Mouse (Mus musculus) ES-E14 (cell line): ENCODE measurements around the gene Meig1. TPM values are rescaled to one million over a fixed set of nuclear protein-coding genes. Genes with fewer than 3 reads are reported as not detected.
A peak's percentile ranks its signal among the peaks of the same experiment; 100 is the strongest.

Experiments used
- DNase-seq: peaks from one replicate; pipeline ENCODE4 v3.0.0-alpha.2; 2013; ENCODE audit warnings: low read depth, low spot score
- H3K27ac ChIP-seq: 2 replicates; pipeline ENCODE4 v1.5.1; 2012; ENCODE audit warnings: low read depth, mild to moderate bottlenecking, low read length, moderate library complexity, mixed read lengths; ENCODE audit not compliant: poor library complexity, insufficient read depth, severe bottlenecking
- H3K36me3 ChIP-seq: 2 replicates; pipeline ENCODE4 v1.6.1; 2012; ENCODE audit warnings: mild to moderate bottlenecking, low read length, moderate library complexity, mixed read lengths; ENCODE audit not compliant: control insufficient read depth, poor library complexity, insufficient read depth, severe bottlenecking
- H3K4me1 ChIP-seq, 2 experiments: fragments of 150-350 bp in 1 of 2; sonication (generic) in 1 of 2; 2 replicates each; pipeline ENCODE4 v1.6.1; 2012; ENCODE audit warnings: low read length in 2 of 2, mild to moderate bottlenecking in 1 of 2, mixed read lengths in 1 of 2; ENCODE audit not compliant: control insufficient read depth in 2 of 2, insufficient read depth in 2 of 2, poor library complexity in 1 of 2
- H3K4me3 ChIP-seq, 2 experiments: fragments of 150-350 bp in 1 of 2; sonication (generic) in 1 of 2; 2 replicates each; pipeline ENCODE4 v1.5.1; 2012; ENCODE audit warnings: low read length in 2 of 2, low read depth in 1 of 2, mild to moderate bottlenecking in 1 of 2, mixed read lengths in 1 of 2; ENCODE audit not compliant: insufficient read depth in 1 of 2, poor library complexity in 1 of 2, severe bottlenecking in 1 of 2
- H3K9ac ChIP-seq: 2 replicates; pipeline ENCODE4 v1.6.1; 2012; ENCODE audit warnings: low read depth, mild to moderate bottlenecking, low read length, mixed read lengths; ENCODE audit not compliant: poor library complexity, insufficient read depth, severe bottlenecking
- H3K9me3 ChIP-seq: fragments of 150-350 bp; sonication (generic); 2 replicates; pipeline ENCODE4 v1.6.1; 2012; ENCODE audit warnings: low read depth, mild to moderate bottlenecking, low read length; ENCODE audit not compliant: control insufficient read depth, insufficient read depth
- CHD2 ChIP-seq: IDR thresholded peaks from 2 replicates; pipeline ENCODE4 v1.6.1; 2014; ENCODE audit warnings: mild to moderate bottlenecking, low read depth, low read length, inconsistent platforms
- HCFC1 ChIP-seq: IDR thresholded peaks from 2 replicates; pipeline ENCODE4 v1.6.1; 2012; ENCODE audit warnings: low read length, inconsistent platforms, borderline replicate concordance; ENCODE audit not compliant: insufficient read depth
- MAFK ChIP-seq: IDR thresholded peaks from 2 replicates; pipeline ENCODE4 v1.6.1; 2014; ENCODE audit warnings: mild to moderate bottlenecking, low read depth, low read length, inconsistent platforms; ENCODE audit not compliant: insufficient read depth
- ZC3H11A ChIP-seq: IDR thresholded peaks from 2 replicates; pipeline ENCODE4 v1.6.1; 2012; ENCODE audit warnings: low read depth, mild to moderate bottlenecking, inconsistent platforms, low read length, borderline replicate concordance
- ZNF384 ChIP-seq: IDR thresholded peaks from 2 replicates; pipeline ENCODE4 v1.6.1; 2012; ENCODE audit warnings: low read depth, low read length, inconsistent platforms
- in situ Hi-C, 2 experiments: fragments of 600-800 bp; cut with MboI; formaldehyde crosslinking; loops; one replicate each; pipeline ENCODE4 v1.15.1; 2025; ENCODE audit warnings: low sequenced_read_pairs in 2 of 2, inconsistent platforms in 1 of 2; ENCODE audit not compliant: unreplicated experiment in 2 of 2
- total RNA-seq: library from RNA; depleted of rRNA; stranded (reverse); fragments of 300-350 nt; gene quantifications from 2 replicates; pipeline ENCODE4 v1.2.3, GENCODE M21; 2012

Meig1 gene
- total RNA-seq, 1 experiment = not detected

- peak; percentile 82 for DNase-seq
- TF ChIP-seq CHD2 (0 out of 2 replicates have a peak, but pooled peaks have one; percentile 50), MAFK (no peak), HCFC1 (no peak)
- Histone ChIP-seq H3K4me1 (peaks cover 5 to 7% of the 10 kb centered on the region in 2 experiments), H3K9me3 (no peaks in the 10 kb centered on the region), H3K36me3 (no peaks in the 10 kb centered on the region), H3K9ac (peak within 1 kb of the TSS; percentile 77), H3K27ac (no peak within 1 kb of the TSS), H3K4me3 (peak within 1 kb of the TSS; percentile 79 to 95)
- in situ Hi-C loops = no loop called here
These were observed 1.6 kb upstream of the Meig1 start, which contains the start of gene Dclre1c for GRCm38 (mm10) chr2:3423841-3424578. Gene Dclre1c (plus strand): TSS chr2:3424131.

GRCm38 (mm10) chr2:3420157-3420556, 2.3 kb downstream of the Meig1 start:
- Histone ChIP-seq H3K4me1 (peaks cover 5 to 10% of the 10 kb centered on the region in 2 experiments; a peak in 3 of 4 replicates), H3K27ac (no peak overlapping the region), H3K9me3 (no peaks in the 10 kb centered on the region), H3K36me3 (no peaks in the 10 kb centered on the region), H3K9ac (no peak overlapping the region), H3K4me3 (no peak overlapping the region)
- TF ChIP-seq MAFK (no peak), CHD2 (no peak), HCFC1 (no peak), ZNF384 (no peak), ZC3H11A (no peak)
- in situ Hi-C loops = no loop called here
- DNase-seq = no peak

- H3K9me3 ChIP-seq = no peaks in the 10 kb centered on the region
- H3K36me3 ChIP-seq = no peaks in the 10 kb centered on the region
- peak overlapping the region; percentile 9; the same call in 1 of the 2 replicates for H3K9ac ChIP-seq
- peaks cover 5 to 7% of the 10 kb centered on the region in 2 experiments; a peak in 3 of 4 replicates for H3K4me1 ChIP-seq
- DNase-seq = peak; percentile 89
- H3K27ac ChIP-seq = no peak overlapping the region
- H3K4me3 ChIP-seq = peak overlapping the region; percentile 52 to 62
- in situ Hi-C loops = no loop called here
- no peak for TF ChIP-seq ZC3H11A
These were observed 3.5 kb downstream of the Meig1 start for GRCm38 (mm10) chr2:3418883-3419431.

GRCm38 (mm10) chr2:3415676-3416075, 6.8 kb downstream of the Meig1 start:
- Histone ChIP-seq H3K9me3 (no peaks in the 10 kb centered on the region), H3K4me1 (peaks cover 3 to 5% of the 10 kb centered on the region in 2 experiments; a peak in 2 of 4 replicates), H3K4me3 (no peak overlapping the region), H3K36me3 (no peaks in the 10 kb centered on the region), H3K27ac (no peak overlapping the region), H3K9ac (no peak overlapping the region)
- in situ Hi-C loops = no loop called here
- TF ChIP-seq CHD2 (no peak), ZNF384 (no peak), HCFC1 (no peak), MAFK (no peak), ZC3H11A (no peak)
- DNase-seq = no peak

GRCm38 (mm10) chr2:3414241-3414640, 8.2 kb downstream of the Meig1 start:
- Histone ChIP-seq H3K9ac (no peak overlapping the region), H3K36me3 (no peaks in the 10 kb centered on the region), H3K27ac (no peak overlapping the region), H3K4me1 (peaks cover 0 to 3% of the 10 kb centered on the region in 2 experiments; a peak in 1 of 4 replicates), H3K9me3 (no peaks in the 10 kb centered on the region), H3K4me3 (no peak overlapping the region)
- no peak for TF ChIP-seq CHD2
- peak; percentile 56; the same call in 1 of the 2 replicates for TF ChIP-seq ZC3H11A
- DNase-seq = peak; percentile 59
- in situ Hi-C loops = no loop called here
